Mouse (Mus musculus): Measurements from ENCODE around the gene Myb.

GRCm38 (mm10) chr10:21109337-21110056 lies 51.3 kb downstream of the Myb start:
- TF ChIP-seq GATA1 (IDR thresholded peaks at IDR 0.05; ENCODE audit: low read length) (no peak), TAL1 (IDR thresholded peaks at IDR 0.05; ENCODE audit: low read length) (no peak)

All from erythroblast, embryonic 14.5 days (primary cell).